Mouse (Mus musculus): ENCODE measurements at regions not wholly inside any gene's neighbourhood (a gene's known extent, or its start where the extent isn't known, plus 50 kb on each side); places are given as distances from the start of the nearest gene placed in this dataset.

DNA sequence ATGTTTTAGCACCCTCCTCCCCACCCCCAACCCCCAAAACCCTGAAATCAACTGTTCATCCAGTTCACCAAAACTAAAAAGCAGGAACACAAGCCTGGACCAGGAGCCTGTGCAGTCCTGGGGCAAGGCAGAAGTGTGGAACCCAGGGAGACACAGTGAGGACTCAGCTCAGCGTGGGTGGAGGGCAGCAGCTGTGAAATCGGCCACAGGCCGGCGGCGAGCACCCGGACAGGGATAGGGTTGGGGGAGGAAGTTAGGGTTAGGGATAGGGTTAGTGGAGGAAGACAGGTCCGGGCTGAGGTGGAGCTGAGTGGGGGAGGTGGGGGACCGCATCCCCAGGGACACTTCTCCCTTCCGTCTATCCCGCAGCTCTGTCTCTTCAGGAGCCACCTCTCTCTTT is 102.5 kb upstream of the Bach2 start:
- TF ChIP-seq CTCF (IDR thresholded peaks at IDR 0.05; ENCODE audit: extremely low read depth, insufficient read length, insufficient replicate concordance, low read depth, low read length) = no peak
- TF ChIP-seq POLR2A (IDR thresholded peaks at IDR 0.05; ENCODE audit: low read depth, low read length) = no peak

Measured in small intestine, adult 2 months (tissue).